26 mouse cellular contexts compared by ENCODE assay signal in genomic region chr5:53678036-53678767, GRCm38 (mm10). TPM values are rescaled to one million over a fixed set of nuclear protein-coding genes. Genes with fewer than 3 reads are reported as not detected.
DNase-seq lines count a peak whose midpoint lies in the region; ATAC-seq and TF ChIP-seq lines count a peak whose summit lies in the region.
"Had no signal": no experiment of that assay in that cellular context is flagged by ENCODE, and none has a peak within 500 bp of the region (broad histone marks: within the 10 kb centered on the region; RNA-seq: fewer than 3 reads in every experiment).

No protein-coding gene starts in this region.

- no peak for TF ChIP-seq CTCF in midbrain, postnatal 0 days (IDR thresholded peaks at IDR 0.05)
- TF ChIP-seq CTCF in kidney, adult 2 months (conservative IDR thresholded peaks at IDR 0.05; ENCODE audit: insufficient read depth, insufficient read length, low read depth, low read length) = no peak

- no peak overlapping the region for H3K9ac ChIP-seq in forebrain, embryonic 13.5 days
- H3K9ac ChIP-seq in forebrain, embryonic 15.5 days (replicated peaks) = no peak overlapping the region; the same call in 1 of the 2 replicates
- no peak overlapping the region for H3K9ac ChIP-seq in midbrain, embryonic 13.5 days (replicated peaks)
- H3K9ac ChIP-seq in midbrain, postnatal 0 days (replicated peaks; ENCODE audit: low read length, poor library complexity, severe bottlenecking) = no peak overlapping the region
- H3K9ac ChIP-seq: liver, embryonic 14.5 days; stomach, embryonic 15.5 days had no signal

- 0 out of 2 replicates have a peak overlapping the region, but pooled peaks have one; percentile 10 for H3K4me2 ChIP-seq in forebrain, embryonic 13.5 days
- no peak overlapping the region for H3K4me2 ChIP-seq in forebrain, embryonic 15.5 days (replicated peaks)
- H3K4me2 ChIP-seq in midbrain, embryonic 13.5 days (replicated peaks) = no peak overlapping the region; the same call in 1 of the 2 replicates
- no peak overlapping the region for H3K4me2 ChIP-seq in midbrain, postnatal 0 days (ENCODE audit: low read depth, low read length, poor library complexity, severe bottlenecking)
- H3K4me2 ChIP-seq: heart, embryonic 11.5 days; stomach, embryonic 15.5 days had no signal

- no peak for DNase-seq in midbrain, postnatal 0 days (ENCODE audit: low spot score)
- DNase-seq in 3T3-L1 (ENCODE audit: low read depth, low spot score) (peak; percentile 61), R1 (ENCODE audit: low read depth, low spot score) (peak; percentile 57)
- DNase-seq in lung, postnatal 4 days = no peak
- no peak for DNase-seq in kidney, adult 2 months
- DNase-seq: adrenal gland, adult 8-10 months; cerebellum, adult 18-20 months; cerebellum, postnatal 10 days; gastrocnemius, postnatal 14 days; heart, postnatal 36 days; kidney, postnatal 14 days; layer of hippocampus, adult 9-11 months; liver; lung, adult 2 months; lung, postnatal 10 days had no signal

- no peaks in the 10 kb centered on the region for H3K27me3 ChIP-seq in forebrain, embryonic 13.5 days
- no peaks in the 10 kb centered on the region for H3K27me3 ChIP-seq in forebrain, embryonic 15.5 days
- no peaks in the 10 kb centered on the region for H3K27me3 ChIP-seq in midbrain, embryonic 13.5 days
- H3K27me3 ChIP-seq in midbrain, postnatal 0 days (ENCODE audit: insufficient read depth, low read length) = no peaks in the 10 kb centered on the region
- H3K27me3 ChIP-seq in kidney, adult 2 months (replicated peaks; ENCODE audit: control insufficient read depth, insufficient read depth, low read length) = no peaks in the 10 kb centered on the region
- H3K27me3 ChIP-seq: stomach, embryonic 15.5 days had no signal

- H3K27ac ChIP-seq in forebrain, embryonic 13.5 days = no peak overlapping the region
- H3K27ac ChIP-seq in forebrain, embryonic 15.5 days (replicated peaks) = no peak overlapping the region
- no peak overlapping the region for H3K27ac ChIP-seq in midbrain, embryonic 13.5 days
- no peak overlapping the region for H3K27ac ChIP-seq in midbrain, postnatal 0 days (ENCODE audit: low read depth, low read length)
- H3K27ac ChIP-seq in kidney, adult 2 months (ENCODE audit: insufficient read depth, low read depth, low read length) = no peak overlapping the region
- H3K27ac ChIP-seq: liver, embryonic 14.5 days; stomach, embryonic 15.5 days had no signal

- no peaks in the 10 kb centered on the region; the same call in 1 of the 2 replicates for H3K9me3 ChIP-seq in forebrain, embryonic 13.5 days (replicated peaks)
- H3K9me3 ChIP-seq in forebrain, embryonic 15.5 days = no peaks in the 10 kb centered on the region
- H3K9me3 ChIP-seq in midbrain, embryonic 13.5 days = no peaks in the 10 kb centered on the region
- no peaks in the 10 kb centered on the region for H3K9me3 ChIP-seq in midbrain, postnatal 0 days (ENCODE audit: low read length)
- H3K9me3 ChIP-seq: stomach, embryonic 15.5 days had no signal

- no peak overlapping the region for H3K4me3 ChIP-seq in forebrain, embryonic 13.5 days
- no peak overlapping the region for H3K4me3 ChIP-seq in forebrain, embryonic 15.5 days
- H3K4me3 ChIP-seq in midbrain, embryonic 13.5 days (replicated peaks) = no peak overlapping the region
- no peak overlapping the region for H3K4me3 ChIP-seq in midbrain, postnatal 0 days (ENCODE audit: low read depth, low read length)
- no peak overlapping the region for H3K4me3 ChIP-seq in kidney, adult 2 months (ENCODE audit: insufficient read depth, low read depth, low read length)
- H3K4me3 ChIP-seq: erythroblast, embryonic 14.5 days; stomach, embryonic 15.5 days had no signal

- H3K36me3 ChIP-seq in forebrain, embryonic 13.5 days (ENCODE audit: poor library complexity, severe bottlenecking) = no peaks in the 10 kb centered on the region
- no peaks in the 10 kb centered on the region for H3K36me3 ChIP-seq in forebrain, embryonic 15.5 days
- H3K36me3 ChIP-seq in midbrain, embryonic 13.5 days = no peaks in the 10 kb centered on the region
- H3K36me3 ChIP-seq in midbrain, postnatal 0 days (ENCODE audit: insufficient read depth, low read length) = no peaks in the 10 kb centered on the region
- H3K36me3 ChIP-seq in kidney, adult 2 months (ENCODE audit: control insufficient read depth, insufficient read depth, low read length) = no peaks in the 10 kb centered on the region
- H3K36me3 ChIP-seq: stomach, embryonic 15.5 days had no signal

- no peaks in the 10 kb centered on the region for H3K4me1 ChIP-seq in forebrain, embryonic 13.5 days
- 0 out of 2 replicates have a peak, but pooled peaks cover 3% of the 10 kb centered on the region for H3K4me1 ChIP-seq in forebrain, embryonic 15.5 days
- H3K4me1 ChIP-seq in midbrain, embryonic 13.5 days (replicated peaks) = peaks cover 7% of the 10 kb centered on the region
- no peaks in the 10 kb centered on the region for H3K4me1 ChIP-seq in midbrain, postnatal 0 days (ENCODE audit: insufficient read depth, low read length)
- H3K4me1 ChIP-seq in kidney, adult 2 months (ENCODE audit: control insufficient read depth, insufficient read depth, low read length) = no peaks in the 10 kb centered on the region
- H3K4me1 ChIP-seq: stomach, embryonic 15.5 days had no signal

- no peak for TF ChIP-seq POLR2A in kidney, adult 2 months (IDR thresholded peaks at IDR 0.05; ENCODE audit: low read depth, low read length)

- ATAC-seq in forebrain, embryonic 13.5 days = no peak
- no peak for ATAC-seq in forebrain, embryonic 15.5 days (replicated peaks)
- ATAC-seq in midbrain, embryonic 13.5 days = peak; percentile 48; the same call in 1 of the 2 replicates
- ATAC-seq in midbrain, postnatal 0 days (ENCODE audit: low FRiP score) = no peak
- ATAC-seq: intestine, postnatal 0 days had no signal

- 57% methylated on average over 13 of the region's 13 CpGs for WGBS in forebrain, embryonic 13.5 days
- 59% methylated on average over 13 of the region's 13 CpGs for WGBS in forebrain, embryonic 15.5 days
- WGBS in midbrain, embryonic 13.5 days = 44% methylated on average over 13 of the region's 13 CpGs
- WGBS in midbrain, postnatal 0 days = 40% methylated on average over 13 of the region's 13 CpGs
- WGBS in kidney, adult 2 months = 63% methylated on average over 13 of the region's 13 CpGs

RNA-seq across cellular contexts. Expression of gene Cckar, which starts 29.3 kb away (rescaled TPM):
- 3.5 and 4.4 TPM in 2 replicates for polyA plus RNA-seq in forebrain, embryonic 13.5 days (2015; fragmentation: Nextera tagmentation; extraction: Ambion mirVana)
- 0.69 and 1.00 TPM in 2 replicates for polyA plus RNA-seq in forebrain, embryonic 15.5 days (2015; fragmentation: Nextera tagmentation; extraction: Ambion mirVana)
- polyA plus RNA-seq in midbrain, embryonic 13.5 days (2015; fragmentation: Nextera tagmentation; extraction: Ambion mirVana) = 1.6 and 2.5 TPM in 2 replicates
- total RNA-seq in midbrain, postnatal 0 days (2014; rRNA removed) = 0.55 and 0.71 TPM in 2 replicates
- polyA plus RNA-seq in midbrain, postnatal 0 days (2015; fragmentation: Nextera tagmentation; extraction: Ambion mirVana) = 1.1 and 1.3 TPM in 2 replicates
- polyA plus RNA-seq in kidney, adult 2 months (2012; rRNA removed) = 46.0 and 56.7 TPM in 2 replicates
- total RNA-seq: common myeloid progenitor, adult 5-6 weeks; gastrocnemius, postnatal 14 days; granulocyte monocyte progenitor cell, adult 5-6 weeks; heart, postnatal 36 days; neutrophil, adult 5-6 weeks had no signal
- polyA plus RNA-seq: erythroblast, embryonic 14.5 days had no signal

Comparison
In these comparisons a context has a peak if more than half of its experiments do, and no peak if none do; other contexts are left out.
1. DNase-seq: peak in 3T3-L1 (single experiment) and R1 (single experiment); none in midbrain, postnatal 0 days (single experiment), lung, postnatal 4 days (0 of 2) and kidney, adult 2 months (single experiment).